9 mouse cellular contexts compared by ENCODE assay signal in genomic region chr3:82857414-82858077, GRCm38 (mm10). TPM values are rescaled to one million over a fixed set of nuclear protein-coding genes. Genes with fewer than 3 reads are reported as not detected.
A peak's percentile ranks its signal among the peaks of the same experiment; 100 is the strongest.
DNase-seq lines count a peak whose midpoint lies in the region; ATAC-seq and TF ChIP-seq lines count a peak whose summit lies in the region.
"Had no signal": no experiment of that assay in that cellular context is flagged by ENCODE, and none has a peak within 500 bp of the region (broad histone marks: within the 10 kb centered on the region; RNA-seq: fewer than 3 reads in every experiment).

No protein-coding gene starts in this region.

- H3K9ac ChIP-seq in lung, embryonic 14.5 days, result no peak overlapping the region
- H3K9ac ChIP-seq: limb, embryonic 12.5 days had no signal

- no peak overlapping the region for H3K4me3 ChIP-seq in lung, embryonic 14.5 days (ENCODE audit: low read depth, low read length)
- no peak overlapping the region for H3K4me3 ChIP-seq in layer of hippocampus, adult 2 months
- H3K4me3 ChIP-seq: limb, embryonic 12.5 days had no signal

- H3K4me2 ChIP-seq in lung, embryonic 14.5 days, result no peak overlapping the region
- H3K4me2 ChIP-seq: limb, embryonic 12.5 days had no signal

- WGBS in lung, embryonic 14.5 days, result 20% methylated on average over 4 of the region's 4 CpGs

- no peak overlapping the region for H3K27ac ChIP-seq in lung, embryonic 14.5 days (ENCODE audit: low read depth)
- H3K27ac ChIP-seq in layer of hippocampus, adult 2 months, result peak overlapping the region; percentile 61
- H3K27ac ChIP-seq: limb, embryonic 12.5 days had no signal

- TF ChIP-seq CTCF in lung, embryonic 14.5 days (IDR thresholded peaks at IDR 0.05; ENCODE audit: low read depth), result peak; percentile 67
- peak; percentile 76 for TF ChIP-seq CTCF in layer of hippocampus, adult 2 months (conservative IDR thresholded peaks at IDR 0.05)

- no peaks in the 10 kb centered on the region for H3K9me3 ChIP-seq in lung, embryonic 14.5 days (ENCODE audit: low read depth, low read length)
- H3K9me3 ChIP-seq: limb, embryonic 12.5 days had no signal

- ATAC-seq in lung, embryonic 14.5 days (ENCODE audit: insufficient read depth), result no peak

- H3K36me3 ChIP-seq in lung, embryonic 14.5 days (ENCODE audit: insufficient read depth), result no peaks in the 10 kb centered on the region
- H3K36me3 ChIP-seq: limb, embryonic 12.5 days had no signal

- peak; percentile 11 for DNase-seq in adrenal gland, postnatal 25 days
- no peak for DNase-seq in adrenal gland, postnatal 4 days (ENCODE audit: low spot score in 2 of 2)
- DNase-seq in lung, embryonic 14.5 days, result peak; percentile 79
- no peak for DNase-seq in lung, adult 18-20 months
- peak; percentile 11 for DNase-seq in cerebellum, adult 9-11 months
- peak; percentile 4 to 51 for DNase-seq in layer of hippocampus, adult 2 months (ENCODE audit: low spot score in 2 of 2)
- DNase-seq in right cerebral cortex, postnatal 4 days, result peak; percentile 55
- no peak for DNase-seq in spleen, postnatal 10 days (ENCODE audit: low spot score in 2 of 2)

- no peaks in the 10 kb centered on the region for H3K4me1 ChIP-seq in lung, embryonic 14.5 days (ENCODE audit: insufficient read depth)
- H3K4me1 ChIP-seq: limb, embryonic 12.5 days had no signal

- no peaks in the 10 kb centered on the region for H3K27me3 ChIP-seq in lung, embryonic 14.5 days (ENCODE audit: insufficient read depth, low read length)
- H3K27me3 ChIP-seq: limb, embryonic 12.5 days had no signal

RNA-seq across cellular contexts. Expression of gene Rbm46, which starts 18.7 kb away (rescaled TPM):
- total RNA-seq in adrenal gland, postnatal 25 days (2021), result 1.4 and 1.6 TPM in 2 replicates
- total RNA-seq in adrenal gland, postnatal 4 days (2021), result 1 to 10 TPM; 1.1 to 1.2 TPM
- 16.6 and 18.4 TPM in 2 replicates for polyA plus RNA-seq in lung, embryonic 14.5 days (2014; fragmentation: Nextera tagmentation; extraction: Ambion mirVana)
- total RNA-seq in layer of hippocampus, adult 2 months (2021), result 1 to 10 TPM; 1.6 to 1.8 TPM

RNA-seq across cellular contexts. Expression of gene Lrat, which starts 46.2 kb away (rescaled TPM):
- total RNA-seq in adrenal gland, postnatal 25 days (2021), result 0.06 TPM in 1 of 2 replicates, not detected in the other
- under 1 TPM; 0.06 to 0.93 TPM for total RNA-seq in adrenal gland, postnatal 4 days (2021)
- 0.46 and 1.0 TPM in 2 replicates for polyA plus RNA-seq in lung, embryonic 14.5 days (2014; fragmentation: Nextera tagmentation; extraction: Ambion mirVana)
- total RNA-seq in layer of hippocampus, adult 2 months (2021), result under 1 TPM in 1 of 2 experiments, not detected in 1; 0.08 TPM

Comparison
In these comparisons a context has a peak if more than half of its experiments do, and no peak if none do; other contexts are left out.
1. DNase-seq: peak in adrenal gland, postnatal 25 days (single experiment), lung, embryonic 14.5 days (single experiment), cerebellum, adult 9-11 months (single experiment), layer of hippocampus, adult 2 months (2 of 2) and right cerebral cortex, postnatal 4 days (single experiment); none in adrenal gland, postnatal 4 days (0 of 2), lung, adult 18-20 months (0 of 2) and spleen, postnatal 10 days (0 of 2).